Mouse (Mus musculus) Muller cell, postnatal 12 days (primary cell): ENCODE measurements around the gene Rps6ka1.
"Not testable (repeated sequence)": the region's sequence is repeated elsewhere in the genome, so short reads cannot be mapped to it uniquely, and the experiment has no call there.

Source experiments
- DNase-seq: peaks from one replicate; pipeline ENCODE4 v3.0.0-alpha.2; 2015; ENCODE audit errors: inconsistent ontology term

Rps6ka1 gene

DNA sequence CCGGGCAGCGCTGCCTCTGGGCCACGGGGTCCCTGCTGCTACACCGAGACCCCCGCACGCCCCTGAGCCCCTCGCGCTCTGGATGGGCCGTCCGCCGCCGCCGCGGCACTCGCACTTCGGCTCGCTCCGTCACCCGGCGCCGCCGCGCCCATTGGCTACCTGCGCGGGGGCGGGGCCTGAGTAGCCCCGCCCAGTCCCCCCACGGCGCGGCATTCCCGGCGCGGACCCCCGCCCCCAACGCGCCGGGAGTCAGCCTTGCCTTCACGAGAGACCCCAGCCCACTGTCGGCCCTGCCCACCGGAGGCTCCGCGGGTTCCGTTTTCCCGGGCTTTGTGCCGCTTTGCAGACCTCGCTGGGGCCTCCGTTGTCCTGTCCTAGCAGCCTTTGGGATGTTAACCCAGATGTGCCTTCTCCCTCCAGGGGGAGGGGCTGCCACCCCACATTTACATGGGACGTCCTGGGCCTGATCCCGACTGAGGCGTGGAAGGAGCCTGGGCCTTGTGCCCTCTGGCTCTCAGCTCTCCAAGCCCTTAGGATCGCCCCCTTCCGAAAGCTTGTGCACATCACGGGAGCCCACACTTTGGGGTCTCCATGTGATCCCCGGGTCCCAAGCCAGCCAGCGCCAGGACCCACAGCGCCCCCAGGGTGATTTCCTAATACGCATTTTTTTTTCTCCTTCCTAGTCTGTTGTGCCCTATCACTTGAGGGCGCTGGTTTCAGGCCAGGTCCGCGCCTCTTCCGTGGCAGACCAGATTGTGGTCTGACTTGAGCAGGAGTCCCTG is at the start of gene Rps6ka1:
Gene Rps6ka1, minus strand, starts transcription at position 126 of the 782 bp plus-strand sequence.
- DNase-seq: peak; percentile 88

DNA sequence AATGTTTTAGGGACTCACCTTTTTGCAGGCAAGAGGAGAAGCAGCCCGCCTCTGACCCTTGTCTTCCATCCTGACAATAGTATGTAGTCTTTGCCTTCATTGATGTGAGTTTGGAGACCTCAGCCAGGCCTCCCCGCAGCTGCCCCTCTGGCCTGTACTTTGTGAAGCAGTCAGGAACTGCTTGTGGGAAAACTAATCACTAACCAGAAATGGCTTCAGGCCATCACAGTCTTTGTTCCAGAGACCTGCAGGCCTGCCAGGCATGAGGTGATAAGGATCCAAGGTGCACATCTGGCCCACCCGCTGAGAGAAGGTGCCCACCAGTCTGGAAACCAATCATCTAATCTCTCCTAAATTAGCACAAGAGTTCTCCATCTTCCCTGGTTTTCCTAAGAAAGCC is 44.2 kb upstream of the Rps6ka1 start:
- DNase-seq: no peak

DNA sequence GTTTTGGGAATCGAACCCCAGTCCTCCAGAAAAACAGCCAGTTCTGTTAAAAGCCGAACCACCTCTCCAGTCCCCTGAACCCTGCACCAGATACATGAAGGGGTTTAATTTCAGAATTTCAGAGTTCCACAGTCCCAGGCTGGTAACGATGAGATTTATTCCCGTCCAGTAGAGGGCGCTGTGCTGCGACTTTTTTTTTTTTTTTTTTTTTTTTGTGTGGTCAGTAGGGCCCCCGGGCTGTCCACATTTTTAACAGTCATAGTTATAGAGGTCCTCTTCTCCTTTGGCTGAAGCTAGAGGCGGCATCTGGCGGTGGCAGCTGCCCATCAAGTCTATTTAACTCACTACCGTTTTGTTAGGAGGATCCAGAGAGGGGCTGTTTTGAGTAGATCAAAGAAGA is 43.8 kb upstream of the Rps6ka1 start:
- no peak for DNase-seq

DNA sequence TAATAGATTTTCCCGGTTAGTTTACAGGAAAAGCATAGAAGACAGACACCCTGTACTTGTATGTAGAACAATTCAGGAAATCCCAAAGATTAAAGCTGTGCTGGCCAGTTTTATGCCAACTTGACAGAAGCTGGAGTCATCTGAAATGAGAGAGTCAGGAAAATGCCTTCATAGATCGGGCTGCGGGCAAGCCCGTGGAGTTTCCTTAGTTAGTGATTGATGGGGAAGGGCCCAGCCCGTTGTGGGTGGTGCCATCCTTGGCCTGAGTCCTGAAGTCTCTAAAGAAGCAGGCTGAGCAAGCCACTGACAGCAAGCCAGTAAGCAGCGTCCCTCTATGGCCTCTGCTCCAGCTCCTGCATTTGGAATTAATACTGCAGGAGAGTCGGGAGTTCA is 41.7 kb upstream of the Rps6ka1 start:
- no peak for DNase-seq

DNA sequence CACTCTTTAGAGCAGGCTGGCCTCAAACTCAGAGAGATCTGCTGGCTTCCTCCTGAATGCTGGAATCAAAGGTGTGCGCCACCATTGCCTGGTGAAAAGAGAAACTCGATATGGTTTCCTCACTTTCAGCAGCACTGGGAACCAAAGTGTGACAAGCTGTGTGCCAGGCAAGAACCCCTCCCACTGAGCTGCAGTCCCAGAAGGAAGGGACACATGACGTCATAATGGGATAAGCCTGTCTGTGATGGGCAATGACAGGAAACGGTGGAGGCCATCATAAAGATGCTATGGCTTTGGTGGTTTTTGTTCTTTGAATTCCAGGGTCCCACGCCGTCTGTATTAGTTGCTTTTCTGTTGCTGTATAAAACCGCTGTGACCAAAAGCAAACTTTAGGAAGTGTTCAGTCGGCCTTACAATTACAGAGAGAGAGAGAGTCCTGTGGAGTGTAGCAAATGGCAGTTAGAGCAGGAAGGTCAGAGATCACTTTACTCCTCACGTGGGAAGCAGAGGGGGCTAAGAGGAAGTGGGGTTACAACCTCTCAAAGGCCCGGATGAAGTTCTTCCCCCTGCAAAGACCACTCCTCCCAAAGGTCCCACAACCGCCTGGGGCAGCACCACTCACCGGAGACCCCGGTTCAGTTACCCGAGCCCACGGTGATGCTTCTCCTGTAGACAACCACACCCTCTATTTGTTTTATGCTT is 41.1 kb upstream of the Rps6ka1 start:
- no peak for DNase-seq

DNA sequence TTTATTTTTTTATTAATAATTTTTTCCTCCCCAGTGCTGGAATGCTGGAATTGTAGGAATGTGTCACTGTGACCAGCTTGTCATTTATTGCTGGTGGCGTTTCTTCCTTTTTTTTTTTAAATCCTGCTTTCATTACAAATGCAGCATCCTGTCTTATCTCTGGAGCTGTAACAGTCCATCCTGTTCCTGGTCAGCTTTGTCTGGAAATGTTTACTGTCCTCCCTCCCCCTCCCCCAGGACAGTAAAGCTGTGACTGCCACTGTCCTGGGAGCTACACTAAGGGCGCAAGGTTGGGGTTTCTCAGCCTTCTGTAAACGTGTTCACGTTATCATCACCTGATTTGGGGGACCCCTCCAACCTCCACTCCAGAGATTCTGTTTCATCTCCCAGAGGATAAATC is 37.6 kb upstream of the Rps6ka1 start:
- DNase-seq: no peak

DNA sequence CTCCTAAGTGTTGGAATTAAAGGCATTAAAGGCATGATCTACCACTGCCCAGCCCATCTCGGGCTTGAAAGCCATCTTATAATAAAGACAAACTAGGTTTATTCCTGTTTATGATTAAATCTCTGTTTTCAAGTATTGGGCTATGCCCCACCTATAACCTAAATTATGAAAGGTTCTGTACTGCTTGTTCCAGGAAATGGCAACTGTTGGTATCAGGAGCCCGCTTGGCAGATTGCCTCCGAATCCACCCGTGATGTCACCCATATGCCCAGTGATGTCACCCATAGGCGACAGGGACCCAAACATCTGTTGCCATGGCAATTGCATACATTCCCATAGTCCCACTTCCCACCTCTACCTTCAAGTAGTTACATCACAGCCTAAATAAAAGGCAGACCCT is 36.1 kb upstream of the Rps6ka1 start:
- no peak for DNase-seq

DNA sequence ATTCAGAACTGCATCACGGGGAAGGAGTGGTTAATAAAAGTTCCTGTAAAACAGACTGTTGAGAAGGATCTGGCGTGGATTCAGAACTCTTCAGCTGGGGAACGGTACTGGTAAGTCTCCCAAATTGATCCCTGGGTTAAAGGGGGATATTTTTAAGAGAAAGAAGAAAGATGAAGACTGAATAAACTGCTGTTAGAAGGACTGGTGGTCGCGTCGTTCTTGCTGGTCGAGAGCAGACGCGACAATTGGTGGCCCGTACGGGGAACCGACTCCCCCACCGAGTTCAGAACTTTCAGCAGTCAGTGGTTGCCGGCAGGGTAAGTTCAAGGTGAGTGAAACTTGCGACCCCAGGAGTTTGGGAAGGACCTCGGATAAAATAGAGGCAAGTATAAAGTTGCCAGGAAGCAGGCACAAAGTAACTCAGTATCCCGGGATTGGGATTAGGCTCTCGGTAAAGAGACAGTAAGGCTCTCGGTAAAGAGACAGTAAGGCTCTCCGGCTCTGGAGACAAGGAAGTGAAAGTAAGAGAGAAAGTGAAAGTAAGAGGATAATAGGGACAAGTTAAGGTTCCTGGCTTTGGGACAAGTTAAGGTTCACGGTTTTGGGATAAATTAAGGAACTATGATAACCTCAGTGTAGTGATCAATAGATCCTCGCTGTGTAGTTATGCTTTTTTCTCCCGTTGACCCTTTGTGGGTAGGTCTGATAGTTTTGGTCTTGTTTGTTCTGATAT is 30.7 kb upstream of the Rps6ka1 start:
- DNase-seq: not testable (repeated sequence)

DNA sequence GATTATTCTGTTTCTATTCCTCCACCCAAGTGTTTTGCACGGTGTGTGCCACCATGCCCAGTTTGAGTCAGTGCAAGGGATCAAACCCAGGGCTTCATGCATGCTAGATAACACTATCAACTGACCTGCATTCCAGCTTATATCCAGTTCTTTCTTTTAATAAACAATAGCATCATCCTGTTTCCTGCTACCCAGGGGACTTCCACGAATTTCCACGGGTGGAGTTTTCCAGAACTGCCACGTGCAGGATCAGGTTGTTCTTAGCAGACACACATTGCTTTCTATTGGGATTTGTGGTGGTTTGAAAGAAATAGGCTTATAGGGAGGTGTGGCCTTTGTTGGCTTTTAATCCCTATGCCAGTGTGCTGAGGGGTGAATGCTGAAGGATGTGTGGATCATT is 24.4 kb upstream of the Rps6ka1 start:
- DNase-seq: no peak

DNA sequence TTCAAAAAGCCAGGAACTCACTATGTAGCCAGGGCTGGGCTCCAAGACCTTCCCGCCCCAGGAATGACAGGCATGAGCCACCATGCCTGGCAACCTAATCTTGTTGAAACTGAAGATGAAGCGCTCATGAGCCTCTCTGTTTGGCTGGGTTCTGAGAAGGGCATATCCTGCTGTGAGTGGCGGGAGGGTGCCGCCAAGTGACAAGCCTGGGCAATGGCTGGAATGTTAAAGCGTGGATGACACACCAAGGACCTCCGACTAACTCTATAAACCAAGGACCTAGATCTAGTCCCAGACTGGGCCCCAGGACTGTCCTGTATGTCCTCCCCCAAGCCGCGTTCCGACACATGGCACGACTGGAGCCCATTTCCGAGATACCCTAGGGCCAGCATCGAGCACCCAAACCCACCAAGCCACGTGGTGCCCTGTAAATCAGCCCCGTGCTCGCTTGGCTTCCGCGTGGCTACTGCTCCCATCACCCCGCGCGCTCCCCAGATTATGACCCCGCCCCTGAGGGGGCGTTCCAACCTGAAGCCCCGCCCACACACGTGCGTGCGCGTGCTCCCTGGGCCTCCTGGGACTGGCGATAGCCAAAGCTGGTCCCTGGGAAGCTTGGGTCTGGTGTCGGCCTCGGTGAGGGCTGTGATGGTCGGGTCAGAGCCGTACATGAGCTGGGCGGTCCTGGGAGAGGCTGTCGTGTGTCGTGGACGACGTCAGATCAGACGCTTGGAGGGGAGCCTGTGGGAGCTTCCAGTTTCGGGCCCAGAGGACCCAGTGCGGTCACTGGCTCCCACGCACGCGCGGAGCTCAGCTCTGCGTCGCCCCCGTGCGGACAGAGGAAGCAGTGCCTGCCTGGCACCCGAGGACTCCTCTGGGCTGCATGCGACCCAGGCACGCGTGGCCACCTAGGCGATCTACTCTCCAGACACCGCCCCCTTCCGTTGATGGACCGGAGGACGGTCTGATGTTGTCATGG is 22.9 kb upstream of the Rps6ka1 start:
- peak; percentile 99 for DNase-seq

DNA sequence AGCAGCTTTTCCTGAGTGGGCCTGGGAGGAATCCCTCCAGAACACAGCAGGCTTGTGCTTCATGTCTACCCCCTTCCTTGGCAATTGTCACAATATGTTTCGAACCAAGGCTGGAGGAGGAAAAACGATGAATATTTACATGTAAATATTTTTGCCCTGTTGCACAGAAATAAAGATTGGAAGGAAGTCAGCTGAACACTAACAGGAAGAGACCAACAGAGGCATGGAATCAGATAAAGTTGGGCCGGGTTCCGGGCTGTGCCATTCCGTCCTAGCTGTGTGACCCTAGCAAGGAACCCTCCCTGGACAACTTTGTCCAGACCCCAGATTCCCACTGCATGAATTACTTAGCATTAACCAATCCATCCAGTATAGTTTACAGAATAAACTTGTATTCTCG is 20.5 kb upstream of the Rps6ka1 start:
- DNase-seq: no peak

DNA sequence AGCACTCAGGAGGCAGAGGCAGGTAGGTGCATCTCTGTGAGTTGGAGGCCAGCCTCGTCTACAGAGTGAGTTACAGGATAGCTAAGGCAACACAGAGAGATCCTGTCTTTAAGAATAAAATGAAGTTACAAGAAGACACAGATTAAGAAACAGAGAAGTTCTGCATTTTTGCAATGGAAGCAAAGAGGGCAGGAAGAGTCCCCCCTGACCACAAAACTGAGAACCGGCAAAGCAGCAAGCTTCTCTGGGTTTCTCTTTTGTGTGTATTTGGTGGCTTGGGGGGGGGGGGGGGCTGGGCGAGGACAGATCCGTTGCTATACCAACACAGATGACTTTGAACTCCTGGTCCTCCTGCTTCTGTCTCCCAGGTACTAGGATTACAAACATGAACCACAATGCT is 19.5 kb upstream of the Rps6ka1 start:
- DNase-seq: no peak

DNA sequence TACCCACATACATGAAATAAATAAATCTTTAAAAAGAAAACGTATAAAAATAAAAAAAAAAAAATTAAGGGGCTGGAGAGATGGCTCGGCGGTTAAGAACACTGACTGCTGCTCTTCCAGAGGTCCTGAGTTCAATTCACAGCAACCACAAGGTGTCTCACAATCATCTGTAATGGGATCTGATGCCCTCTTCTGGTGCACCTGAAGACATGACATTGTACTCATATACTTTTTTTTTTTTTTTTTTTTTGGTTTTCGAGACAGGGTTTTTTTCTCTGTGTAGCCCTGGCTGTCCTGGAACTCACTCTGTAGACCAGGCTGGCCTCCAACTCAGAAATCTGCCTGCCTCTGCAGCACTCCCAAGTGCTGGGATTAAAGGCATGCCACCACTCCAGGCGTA is 18.7 kb upstream of the Rps6ka1 start:
- not testable (repeated sequence) for DNase-seq

DNA sequence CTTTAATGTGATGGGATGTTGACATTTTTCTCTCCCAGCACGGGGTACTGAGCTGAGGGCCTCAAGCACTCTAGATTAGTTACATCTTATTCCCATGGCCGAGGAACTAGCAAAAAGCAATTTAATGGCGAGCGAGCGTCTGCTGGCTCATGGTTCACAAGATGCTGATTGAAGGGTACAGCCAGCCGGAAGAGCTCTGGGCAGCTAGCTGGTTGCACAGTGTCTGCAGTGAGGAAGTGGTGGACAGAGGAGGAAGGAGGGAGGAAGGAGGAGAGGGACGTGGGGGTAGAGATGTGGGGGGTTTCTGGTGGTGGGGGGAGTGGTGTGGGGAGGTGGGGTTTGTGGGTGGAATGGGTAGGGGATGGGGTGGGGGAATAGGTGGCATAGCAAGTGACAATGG is 17.6 kb upstream of the Rps6ka1 start:
- no peak for DNase-seq

DNA sequence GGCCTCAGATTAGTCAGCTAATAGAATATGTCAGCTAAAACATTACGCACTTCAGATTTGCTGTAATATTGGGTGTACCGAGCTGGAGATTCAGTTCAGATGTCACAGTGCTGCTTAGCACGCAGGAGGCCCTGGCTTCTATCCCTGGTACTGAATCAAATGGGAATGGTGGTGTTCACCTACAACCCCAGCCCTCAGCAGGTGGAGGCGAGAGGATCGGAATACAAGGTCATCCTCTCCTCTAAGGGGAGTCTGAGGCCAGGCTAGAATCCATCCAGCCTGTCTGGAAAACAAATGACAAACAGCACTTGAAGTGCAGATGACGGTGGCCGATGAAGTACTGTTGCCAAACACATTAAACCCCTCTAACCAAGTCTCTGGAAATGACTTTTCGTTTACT is 16.7 kb upstream of the Rps6ka1 start:
- no peak for DNase-seq

DNA sequence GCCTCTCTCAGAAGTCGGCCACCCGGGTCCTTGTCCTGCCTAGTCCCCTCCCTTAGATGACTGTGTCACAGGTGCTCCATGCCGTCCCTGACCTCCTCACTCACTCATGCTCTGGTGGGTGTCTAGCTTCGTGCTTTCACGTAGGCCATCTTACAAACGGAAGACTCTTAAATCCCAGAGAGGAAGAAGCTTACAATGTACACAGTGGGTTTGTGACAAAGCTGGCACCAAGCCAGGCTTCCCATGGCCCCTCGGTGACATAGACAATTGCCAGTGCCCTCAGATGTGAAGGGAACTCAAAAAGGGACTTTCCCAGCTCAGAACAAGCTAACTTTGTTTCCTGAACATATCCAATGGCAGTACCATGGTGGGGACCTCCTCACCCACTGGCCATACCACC is 15.8 kb upstream of the Rps6ka1 start:
- no peak for DNase-seq

DNA sequence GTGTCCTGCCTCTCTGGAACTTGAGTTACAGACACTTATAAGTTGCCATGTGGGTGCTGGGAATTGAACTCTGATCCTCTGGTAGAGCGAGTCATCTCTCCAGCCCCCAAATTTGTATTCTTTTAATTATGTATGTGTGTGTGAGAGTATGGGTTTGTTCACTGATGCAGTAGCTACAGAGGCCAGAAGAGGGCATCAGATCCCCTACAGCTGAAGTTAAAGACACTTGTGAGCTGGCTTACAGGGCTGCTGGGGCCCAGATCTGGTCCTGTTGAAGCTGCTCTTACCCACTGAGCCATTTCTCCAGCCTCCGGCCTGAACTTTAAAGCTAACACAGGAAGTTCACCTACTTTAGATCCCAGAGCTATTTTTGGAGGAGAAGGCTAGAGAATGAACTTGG is 14.9 kb upstream of the Rps6ka1 start:
- no peak for DNase-seq

DNA sequence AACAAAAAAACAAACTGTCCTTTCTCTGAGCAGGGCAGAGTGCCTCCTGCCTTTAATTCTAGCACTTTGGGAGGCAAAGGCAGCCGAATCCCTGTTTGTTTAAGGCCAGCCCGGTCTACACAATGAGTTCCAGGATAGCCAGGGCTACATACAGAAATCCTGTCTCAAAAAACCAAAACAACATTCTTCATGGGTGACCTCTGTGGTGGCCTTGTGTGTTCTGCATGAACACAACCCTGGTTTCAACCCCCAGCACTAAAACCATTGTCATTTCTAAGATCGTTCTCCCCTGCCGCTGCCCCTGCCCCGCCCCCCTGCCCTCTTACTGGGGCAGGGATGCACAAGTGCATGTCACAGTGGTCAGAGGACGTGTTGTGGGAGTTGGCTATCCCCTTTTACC is 13.3 kb upstream of the Rps6ka1 start:
- no peak for DNase-seq

DNA sequence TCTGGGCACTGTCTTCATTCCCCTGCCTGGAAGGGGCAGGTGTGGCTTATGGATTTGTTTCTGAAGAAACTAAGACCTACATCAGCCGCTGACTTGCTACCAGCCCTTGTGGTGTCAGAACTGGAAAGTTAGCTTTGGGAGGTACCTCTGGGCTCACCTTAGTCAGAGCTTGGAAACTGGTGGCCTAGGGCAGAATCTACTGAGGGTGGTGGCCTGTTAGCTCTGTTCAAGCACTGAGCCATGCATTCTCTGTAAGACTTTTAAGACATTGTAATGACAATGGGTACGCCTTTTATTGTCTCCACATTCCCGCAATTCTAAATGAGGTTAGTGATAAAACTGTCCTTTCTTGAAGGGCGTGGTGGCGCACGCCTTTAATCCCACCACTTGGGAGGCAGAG is 12.8 kb upstream of the Rps6ka1 start:
- DNase-seq: no peak

DNA sequence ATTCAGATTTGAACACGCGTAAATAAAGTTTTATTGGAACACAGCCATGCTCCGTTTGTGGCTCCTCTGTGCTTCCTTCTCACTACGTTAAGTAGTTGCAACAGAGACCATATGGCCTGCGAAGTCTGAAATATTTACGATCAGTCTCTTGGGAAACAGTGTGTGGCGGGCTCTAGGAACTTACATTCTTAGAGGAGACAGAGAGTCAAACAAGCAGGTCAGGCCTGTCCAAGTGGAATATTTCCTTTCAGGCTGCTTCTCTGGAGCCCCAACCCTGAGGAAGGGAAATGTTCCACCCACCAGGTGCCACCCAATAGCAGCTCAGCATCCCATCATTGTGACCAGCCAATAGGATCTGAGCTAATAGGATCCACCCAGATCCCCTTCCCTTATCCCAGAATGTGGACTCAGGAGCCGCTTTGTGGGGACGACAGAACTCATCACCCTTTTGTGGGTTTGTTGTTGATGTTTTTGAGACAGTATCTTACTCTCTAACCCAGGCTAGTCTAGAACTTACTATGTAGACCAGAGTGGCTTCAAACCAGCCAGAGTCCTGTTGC is 11.7 kb upstream of the Rps6ka1 start:
- DNase-seq: no peak

DNA sequence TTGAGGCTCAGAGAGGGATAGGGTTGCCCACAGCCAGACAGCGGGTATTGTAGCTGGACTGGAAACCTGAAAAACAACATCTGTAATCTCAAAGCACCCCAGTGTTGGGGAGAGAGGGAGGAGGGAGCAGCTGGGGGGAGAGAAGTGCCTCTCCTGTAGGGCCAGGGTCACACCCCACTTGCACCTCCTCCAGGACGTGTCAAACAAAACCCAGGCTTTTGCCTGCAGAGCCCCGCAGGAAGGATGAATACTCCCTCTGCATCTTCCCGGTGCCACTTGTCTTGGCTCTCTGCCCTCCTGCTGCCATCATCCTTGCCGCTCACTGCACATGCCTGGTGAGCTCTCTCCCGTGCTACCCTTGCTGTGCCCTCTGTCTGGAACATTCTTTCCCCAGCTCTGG is 10.6 kb upstream of the Rps6ka1 start:
- peak; percentile 25 for DNase-seq
